Mouse (Mus musculus): ENCODE measurements around the gene Filip1l. TPM values are rescaled to one million over a fixed set of nuclear protein-coding genes. Genes with fewer than 3 reads are reported as not detected.
"Not testable (repeated sequence)": the region's sequence is repeated elsewhere in the genome, so short reads cannot be mapped to it uniquely, and the experiment has no call there.

Gene Filip1l
- polyA plus RNA-seq, 1 experiment from 2014 or later, result 9.4 TPM

GRCm38 (mm10) chr16:57378631-57379330 is 25.9 kb downstream of the Filip1l start:
- ATAC-seq (replicated peaks; ENCODE audit: low FRiP score) (no peak), DNase-seq (ENCODE audit: low spot score) (no peak)
- Histone ChIP-seq H3K4me3 (ENCODE audit: low read depth, low read length) (no peak overlapping the region), H3K27me3 (replicated peaks; ENCODE audit: control insufficient read depth, insufficient read depth, low read length) (no peaks in the 10 kb centered on the region), H3K27ac (ENCODE audit: low read depth, low read length) (no peak overlapping the region), H3K4me1 (replicated peaks; ENCODE audit: control insufficient read depth, insufficient read depth, low read length) (no peaks in the 10 kb centered on the region), H3K9ac (ENCODE audit: low read depth, low read length) (no peak overlapping the region), H3K36me3 (ENCODE audit: control insufficient read depth, insufficient read depth, low read length) (no peaks in the 10 kb centered on the region), H3K4me2 (no peak overlapping the region), H3K9me3 (ENCODE audit: control insufficient read depth, low read length) (no peaks in the 10 kb centered on the region; the same call in 1 of the 2 replicates)
- 71% methylated on average over 9 of the region's 9 CpGs for WGBS

- no peaks in the 10 kb centered on the region for H3K36me3 ChIP-seq (ENCODE audit: control insufficient read depth, insufficient read depth, low read length)
Measured at GRCm38 (mm10) chr16:57383266-57383971, 30.5 kb downstream of the Filip1l start.

GRCm38 (mm10) chr16:57384274-57384673 is 31.4 kb downstream of the Filip1l start:
- H3K4me2 ChIP-seq, result no peak overlapping the region
- ATAC-seq (replicated peaks; ENCODE audit: low FRiP score) (no peak), DNase-seq (ENCODE audit: low spot score) (no peak)
- H3K4me3 ChIP-seq (ENCODE audit: low read depth, low read length), result no peak overlapping the region
- no peaks in the 10 kb centered on the region for H3K4me1 ChIP-seq (replicated peaks; ENCODE audit: control insufficient read depth, insufficient read depth, low read length)
- no peaks in the 10 kb centered on the region for H3K27me3 ChIP-seq (replicated peaks; ENCODE audit: control insufficient read depth, insufficient read depth, low read length)
- no peak overlapping the region for H3K27ac ChIP-seq (ENCODE audit: low read depth, low read length)
- no peaks in the 10 kb centered on the region; the same call in 1 of the 2 replicates for H3K9me3 ChIP-seq (ENCODE audit: control insufficient read depth, low read length)
- no peaks in the 10 kb centered on the region for H3K36me3 ChIP-seq (ENCODE audit: control insufficient read depth, insufficient read depth, low read length)
- H3K9ac ChIP-seq (ENCODE audit: low read depth, low read length), result no peak overlapping the region
- 90% methylated on average over 2 of the region's 2 CpGs for WGBS

More at GRCm38 (mm10) chr16:57383266-57383971, 30.5 kb downstream of the Filip1l start:
- no peaks in the 10 kb centered on the region for H3K4me1 ChIP-seq (replicated peaks; ENCODE audit: control insufficient read depth, insufficient read depth, low read length)
- no peak overlapping the region for H3K27ac ChIP-seq (ENCODE audit: low read depth, low read length)
- H3K9ac ChIP-seq (ENCODE audit: low read depth, low read length), result no peak overlapping the region
- H3K9me3 ChIP-seq (ENCODE audit: control insufficient read depth, low read length), result no peaks in the 10 kb centered on the region; the same call in 1 of the 2 replicates
- WGBS, result 71% methylated on average over 8 of the region's 8 CpGs
- H3K4me2 ChIP-seq, result no peak overlapping the region
- H3K27me3 ChIP-seq (replicated peaks; ENCODE audit: control insufficient read depth, insufficient read depth, low read length), result no peaks in the 10 kb centered on the region
- ATAC-seq (replicated peaks; ENCODE audit: low FRiP score), result no peak
- DNase-seq (ENCODE audit: low spot score), result no peak
- no peak overlapping the region for H3K4me3 ChIP-seq (ENCODE audit: low read depth, low read length)

- DNase-seq (ENCODE audit: low spot score), result no peak
- H3K27me3 ChIP-seq (replicated peaks; ENCODE audit: control insufficient read depth, insufficient read depth, low read length), result no peaks in the 10 kb centered on the region
- no peak for ATAC-seq (replicated peaks; ENCODE audit: low FRiP score)
- no peaks in the 10 kb centered on the region for H3K4me1 ChIP-seq (replicated peaks; ENCODE audit: control insufficient read depth, insufficient read depth, low read length)
- no peaks in the 10 kb centered on the region for H3K9me3 ChIP-seq (ENCODE audit: control insufficient read depth, low read length)
- H3K4me2 ChIP-seq, result no peak overlapping the region
- no peaks in the 10 kb centered on the region for H3K36me3 ChIP-seq (ENCODE audit: control insufficient read depth, insufficient read depth, low read length)
- H3K9ac ChIP-seq (ENCODE audit: low read depth, low read length), result no peak overlapping the region
- no peak overlapping the region for H3K4me3 ChIP-seq (ENCODE audit: low read depth, low read length)
- H3K27ac ChIP-seq (ENCODE audit: low read depth, low read length), result no peak overlapping the region
- WGBS, result 82% methylated on average over 15 of the region's 15 CpGs
Measured at GRCm38 (mm10) chr16:57389566-57390251, 36.8 kb downstream of the Filip1l start.

GRCm38 (mm10) chr16:57391171-57391570 is 38.3 kb downstream of the Filip1l start:
- H3K9me3 ChIP-seq (ENCODE audit: control insufficient read depth, low read length); H3K36me3 ChIP-seq (ENCODE audit: control insufficient read depth, insufficient read depth, low read length); DNase-seq (ENCODE audit: low spot score); H3K4me2 ChIP-seq; H3K27me3 ChIP-seq (replicated peaks; ENCODE audit: control insufficient read depth, insufficient read depth, low read length); H3K4me3 ChIP-seq (ENCODE audit: low read depth, low read length); H3K9ac ChIP-seq (ENCODE audit: low read depth, low read length); ATAC-seq (replicated peaks; ENCODE audit: low FRiP score); H3K4me1 ChIP-seq (replicated peaks; ENCODE audit: control insufficient read depth, insufficient read depth, low read length); H3K27ac ChIP-seq (ENCODE audit: low read depth, low read length): not testable (repeated sequence)
- 36% methylated on average over 27 of the region's 39 CpGs for WGBS

- H3K27ac ChIP-seq (ENCODE audit: low read depth, low read length), result no peak overlapping the region
- ATAC-seq (replicated peaks; ENCODE audit: low FRiP score), result no peak
- no peaks in the 10 kb centered on the region for H3K27me3 ChIP-seq (replicated peaks; ENCODE audit: control insufficient read depth, insufficient read depth, low read length)
- no peaks in the 10 kb centered on the region for H3K36me3 ChIP-seq (ENCODE audit: control insufficient read depth, insufficient read depth, low read length)
- no peak overlapping the region for H3K4me2 ChIP-seq
- no peak for DNase-seq (ENCODE audit: low spot score)
- H3K4me3 ChIP-seq (ENCODE audit: low read depth, low read length), result no peak overlapping the region
- H3K9me3 ChIP-seq (ENCODE audit: control insufficient read depth, low read length), result no peaks in the 10 kb centered on the region
- H3K4me1 ChIP-seq (replicated peaks; ENCODE audit: control insufficient read depth, insufficient read depth, low read length), result no peaks in the 10 kb centered on the region
- WGBS, result 74% methylated on average over 2 of the region's 2 CpGs
- H3K9ac ChIP-seq (ENCODE audit: low read depth, low read length), result no peak overlapping the region
Measured at GRCm38 (mm10) chr16:57392461-57392860, 39.6 kb downstream of the Filip1l start.

- no peak for ATAC-seq (replicated peaks; ENCODE audit: low FRiP score)
- no peaks in the 10 kb centered on the region for H3K36me3 ChIP-seq (ENCODE audit: control insufficient read depth, insufficient read depth, low read length)
- H3K9ac ChIP-seq (ENCODE audit: low read depth, low read length), result no peak overlapping the region
- no peaks in the 10 kb centered on the region for H3K27me3 ChIP-seq (replicated peaks; ENCODE audit: control insufficient read depth, insufficient read depth, low read length)
- H3K27ac ChIP-seq (ENCODE audit: low read depth, low read length), result no peak overlapping the region
- H3K9me3 ChIP-seq (ENCODE audit: control insufficient read depth, low read length), result no peaks in the 10 kb centered on the region
- no peak overlapping the region for H3K4me3 ChIP-seq (ENCODE audit: low read depth, low read length)
- no peak for DNase-seq (ENCODE audit: low spot score)
- 75% methylated on average over 11 of the region's 11 CpGs for WGBS
- no peaks in the 10 kb centered on the region for H3K4me1 ChIP-seq (replicated peaks; ENCODE audit: control insufficient read depth, insufficient read depth, low read length)
- no peak overlapping the region for H3K4me2 ChIP-seq
Measured at GRCm38 (mm10) chr16:57393161-57393560, 40.3 kb downstream of the Filip1l start.

- H3K27me3 ChIP-seq (replicated peaks; ENCODE audit: control insufficient read depth, insufficient read depth, low read length), result no peaks in the 10 kb centered on the region
- H3K36me3 ChIP-seq (ENCODE audit: control insufficient read depth, insufficient read depth, low read length), result no peaks in the 10 kb centered on the region
- 60% methylated on average over 6 of the region's 6 CpGs for WGBS
- H3K9ac ChIP-seq (ENCODE audit: low read depth, low read length), result no peak overlapping the region
- DNase-seq (ENCODE audit: low spot score) (no peak), ATAC-seq (replicated peaks; ENCODE audit: low FRiP score) (no peak)
- no peak overlapping the region for H3K4me3 ChIP-seq (ENCODE audit: low read depth, low read length)
- H3K27ac ChIP-seq (ENCODE audit: low read depth, low read length), result no peak overlapping the region
- no peaks in the 10 kb centered on the region for H3K4me1 ChIP-seq (replicated peaks; ENCODE audit: control insufficient read depth, insufficient read depth, low read length)
- H3K4me2 ChIP-seq, result no peak overlapping the region
- no peaks in the 10 kb centered on the region for H3K9me3 ChIP-seq (ENCODE audit: control insufficient read depth, low read length)
Measured at GRCm38 (mm10) chr16:57396249-57396648, 43.4 kb downstream of the Filip1l start.
